Mouse (Mus musculus) heart, postnatal 10 days (tissue): ENCODE data around the gene Kctd11. TPM values are rescaled to one million over a fixed set of nuclear protein-coding genes. Genes with fewer than 3 reads are reported as not detected.

Experiments used
- microRNA-seq, 2 experiments: library from miRNA; unstranded; fragments of <30 nt; microRNA quantifications; one replicate each; pipeline ENCODE4 v1.2.0; 2022
- total RNA-seq, 2 experiments: library from RNA; stranded (reverse); gene quantifications; 2 replicates each; pipeline ENCODE4 v1.2.3; 2021

The Kctd11 gene
- total RNA-seq, 2 experiments from 2014 or later, result 3.0 to 3.5 TPM

Small RNA genes lying within 50 kb of the gene (microRNA-seq; reads per million reads assigned to microRNA genes)
- 0 reads per million in 2 experiments for gene Mir6924

Other genes with a start within 250 kb of the Kctd11 start
- gene Fxr2, start 248.4 kb downstream of the Kctd11 start, total RNA-seq, result 10 to 100 TPM; 72.1 to 78.7 TPM
- not detected for gene Sox15, start 226.1 kb downstream of the Kctd11 start, total RNA-seq
- gene Mpdu1, start 218.8 kb downstream of the Kctd11 start, total RNA-seq, result 10 to 100 TPM; 33.1 to 33.7 TPM
- gene Cd68, start 215.3 kb downstream of the Kctd11 start, total RNA-seq, result 1 to 10 TPM; 5.8 to 7.8 TPM
- 100 to 1,000 TPM; 389 to 397 TPM for gene Eif4a1, start 209.0 kb downstream of the Kctd11 start, total RNA-seq
- 10 to 100 TPM; 48.9 to 49.6 TPM for gene Senp3, start 199.3 kb downstream of the Kctd11 start, total RNA-seq
- 1 to 10 TPM; 2.1 to 2.4 TPM for gene Tnfsf13, start 195.6 kb downstream of the Kctd11 start, total RNA-seq
- gene Tnfsf12, start 185.6 kb downstream of the Kctd11 start, total RNA-seq, result 10 to 100 TPM; 19.6 to 20.3 TPM
- gene Tnfsfm13, start 185.3 kb downstream of the Kctd11 start, total RNA-seq, result 1 to 10 TPM; 5.1 to 5.2 TPM
- 10 to 100 TPM; 44.5 to 47.5 TPM for gene Polr2a, start 122.8 kb downstream of the Kctd11 start, total RNA-seq
- under 1 TPM; 0.17 to 0.40 TPM for gene Slc35g3, start 119.4 kb downstream of the Kctd11 start, total RNA-seq
- 10 to 100 TPM; 42.2 to 43.9 TPM for gene Zbtb4, start 115.5 kb downstream of the Kctd11 start, total RNA-seq
- 1 to 10 TPM; 5.8 to 7.1 TPM for gene Chrnb1, start 85.5 kb downstream of the Kctd11 start, total RNA-seq
- 1 to 10 TPM; 1.9 to 3.5 TPM for gene Fgf11, start 79.5 kb downstream of the Kctd11 start, total RNA-seq
- gene Tmem102, start 75.8 kb downstream of the Kctd11 start, total RNA-seq, result 1 to 10 TPM in 1 of 2 experiments, under 1 TPM in 1; 0.94 to 1.2 TPM
- not detected for gene Gm39566, start 66.1 kb downstream of the Kctd11 start, total RNA-seq
- gene Spem2, start 62.9 kb downstream of the Kctd11 start, total RNA-seq, result not detected
- not detected for gene Spem1, start 59.2 kb downstream of the Kctd11 start, total RNA-seq
- 10 to 100 TPM; 13.6 TPM for gene Nlgn2, start 43.6 kb downstream of the Kctd11 start, total RNA-seq
- 100 to 1,000 TPM; 130 to 151 TPM for gene Tmem256, start 42.9 kb downstream of the Kctd11 start, total RNA-seq
- 10 to 100 TPM; 52.5 to 59.7 TPM for gene Plscr3, start 35.0 kb downstream of the Kctd11 start, total RNA-seq
- not detected for gene Tnk1, start 22.7 kb downstream of the Kctd11 start, total RNA-seq
- not detected for gene Tmem95, start 3.4 kb downstream of the Kctd11 start, total RNA-seq
- 1 to 10 TPM; 2.7 to 3.0 TPM for gene Acap1, start 14.1 kb upstream of the Kctd11 start, total RNA-seq
- 1 to 10 TPM; 2.1 to 2.7 TPM for gene 2810408A11Rik, start 19.6 kb upstream of the Kctd11 start, total RNA-seq
- gene Neurl4, start 19.7 kb upstream of the Kctd11 start, total RNA-seq, result 10 to 100 TPM; 39.2 to 39.9 TPM
- gene Gps2, start 32.5 kb upstream of the Kctd11 start, total RNA-seq, result 10 to 100 TPM; 29.4 to 30.5 TPM
- gene Eif5a, start 40.6 kb upstream of the Kctd11 start, total RNA-seq, result 100 to 1,000 TPM; 488 to 490 TPM
- gene Ybx2, start 54.4 kb upstream of the Kctd11 start, total RNA-seq, result 10 to 100 TPM; 22.7 to 25.7 TPM
- 100 to 1,000 TPM; 135 to 144 TPM for gene Slc2a4, start 66.8 kb upstream of the Kctd11 start, total RNA-seq
- gene Cldn7, start 83.4 kb upstream of the Kctd11 start, total RNA-seq, result not detected
- 100 to 1,000 TPM; 144 to 159 TPM for gene Ctdnep1, start 99.8 kb upstream of the Kctd11 start, total RNA-seq
- gene Elp5, start 101.1 kb upstream of the Kctd11 start, total RNA-seq, result 10 to 100 TPM; 60.7 to 64.6 TPM
- gene Gabarap, start 109.7 kb upstream of the Kctd11 start, total RNA-seq, result 100 to 1,000 TPM; 275 to 295 TPM
- 10 to 100 TPM; 23.1 to 27.7 TPM for gene Phf23, start 114.4 kb upstream of the Kctd11 start, total RNA-seq
- 10 to 100 TPM in 1 of 2 experiments, 1 to 10 TPM in 1; 8.6 to 11.8 TPM for gene Dvl2, start 119.2 kb upstream of the Kctd11 start, total RNA-seq
- 1,000 to 10,000 TPM; 1,260 to 1,282 TPM for gene Acadvl, start 134.0 kb upstream of the Kctd11 start, total RNA-seq
- gene Dlg4, start 135.5 kb upstream of the Kctd11 start, total RNA-seq, result 10 to 100 TPM; 11.5 to 12.0 TPM
- gene Asgr1, start 172.7 kb upstream of the Kctd11 start, total RNA-seq, result under 1 TPM in 1 of 2 experiments, not detected in 1; 0.22 TPM
- not detected for gene Asgr2, start 211.2 kb upstream of the Kctd11 start, total RNA-seq
- gene Mgl2, start 248.9 kb upstream of the Kctd11 start, total RNA-seq, result 1 to 10 TPM in 1 of 2 experiments, under 1 TPM in 1; 0.69 to 1.0 TPM